Mouse (Mus musculus): Measurements from ENCODE around the gene Ccl1. TPM values are rescaled to one million over a fixed set of nuclear protein-coding genes. Genes with fewer than 3 reads are reported as not detected.

The Ccl1 gene
- total and polyA plus RNA-seq, 3 experiments: 95.3 to 153 (median 133) TPM

DNA sequence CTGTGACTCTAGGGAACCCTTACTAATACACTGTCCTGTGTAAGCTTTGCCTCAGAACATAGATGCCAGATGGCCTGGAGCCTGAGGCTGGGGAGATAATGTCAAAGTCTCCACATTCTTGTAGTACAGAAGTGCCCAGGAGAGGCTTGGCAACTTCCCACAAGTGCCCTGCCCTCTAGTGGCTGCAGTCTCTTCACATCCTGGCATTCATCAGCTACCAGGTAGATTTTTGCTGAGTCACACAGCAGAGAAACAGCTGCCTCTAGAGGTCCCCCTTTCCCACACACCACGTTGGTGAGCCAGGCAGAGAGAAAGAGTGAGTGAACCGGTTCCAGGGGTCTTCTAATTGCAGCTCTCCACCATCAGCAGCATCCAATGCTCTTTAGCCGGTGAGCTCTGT, 130.7 kb downstream of the Ccl1 start (continued):
- TF ChIP-seq TBP (conservative IDR thresholded peaks at IDR 0.05; ENCODE audit: low read depth, low read length) (no peak), NRF1 (IDR thresholded peaks at IDR 0.05; ENCODE audit: low read depth, low read length) (no peak), CTCF (conservative IDR thresholded peaks at IDR 0.05 in 1 of 2, IDR thresholded peaks at IDR 0.05 in 1 of 2; ENCODE audit: low read depth in 2 of 2, low read length in 2 of 2) (peak; percentile 92 to 99), MAZ (IDR thresholded peaks at IDR 0.05; ENCODE audit: low read depth, low read length) (no peak), KAT2A (IDR thresholded peaks at IDR 0.05; ENCODE audit: insufficient replicate concordance, low read length) (no peak), RCOR1 (conservative IDR thresholded peaks at IDR 0.05; ENCODE audit: low read depth, low read length) (no peak), JUND (conservative IDR thresholded peaks at IDR 0.05; ENCODE audit: low read depth, low read length) (no peak; the same call in 1 of the 2 replicates), SIN3A (IDR thresholded peaks at IDR 0.05; ENCODE audit: low read length) (peak; percentile 53; the same call in 1 of the 2 replicates), MEF2A (IDR thresholded peaks at IDR 0.05; ENCODE audit: borderline replicate concordance, low read depth, low read length) (peak; percentile 63; the same call in 1 of the 2 replicates), UBTF (IDR thresholded peaks at IDR 0.05; ENCODE audit: low read depth, low read length) (no peak), HCFC1 (IDR thresholded peaks at IDR 0.05; ENCODE audit: low read depth, low read length) (peak; percentile 45; the same call in 1 of the 2 replicates), ZNF384 (IDR thresholded peaks at IDR 0.05; ENCODE audit: low read depth, low read length) (no peak)

DNA sequence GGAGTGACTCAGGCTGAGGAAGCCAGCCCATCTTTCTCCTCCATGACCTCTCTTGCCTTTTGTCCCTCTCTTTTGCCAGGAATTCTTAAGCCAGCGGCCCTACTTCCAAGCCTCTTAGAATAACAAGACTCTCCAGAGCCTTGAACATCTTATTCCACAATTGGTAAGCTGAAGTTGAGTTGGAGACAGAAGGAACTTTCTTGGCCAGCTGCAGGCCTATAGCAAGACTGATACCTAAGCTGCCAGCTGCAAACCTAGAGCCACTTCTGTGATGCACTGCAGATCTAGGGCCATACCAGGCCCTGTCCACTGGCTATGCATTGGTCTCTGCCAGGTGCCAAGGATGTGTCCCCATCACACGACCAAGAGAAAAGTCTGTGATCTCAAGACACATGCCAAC, 132.0 kb downstream of the Ccl1 start:
- H3K9ac ChIP-seq (ENCODE audit: insufficient read depth, low read depth): no peak overlapping the region
- no peaks in the 10 kb centered on the region for H3K79me2 ChIP-seq (replicated peaks; ENCODE audit: control insufficient read depth, extremely low read depth, insufficient read depth, poor library complexity, severe bottlenecking)
- H3K4me1 ChIP-seq (ENCODE audit: control insufficient read depth in 1 of 2, insufficient read depth in 2 of 2): peaks cover 4 to 40% of the 10 kb centered on the region in 2 experiments; a peak in 2 of 4 replicates
- H3K27me3 ChIP-seq (replicated peaks): peaks cover 6% of the 10 kb centered on the region
- no peak overlapping the region for H3K4me2 ChIP-seq (ENCODE audit: insufficient read depth, low read depth, poor library complexity, severe bottlenecking)
- no peaks in the 10 kb centered on the region for H3K36me3 ChIP-seq (replicated peaks in 1 of 2; ENCODE audit: control insufficient read depth in 1 of 2, insufficient read depth in 1 of 2, low read length in 1 of 2)
- in situ Hi-C loops (cut with MboI; ENCODE audit: low pct_ligation_motif_present, low pct_unique_long_range_greater_than_20kb, low sequenced_read_pairs) (loop anchor here (10.0 kb wide), 1 partner anchor 99 kb away; no protein-coding TSS in a partner anchor), dilution Hi-C loops (cut with MboI; ENCODE audit: extremely low pct_ligation_motif_present, extremely low pct_unique_long_range_greater_than_20kb, low sequenced_read_pairs) (no loop called here)
- no peak overlapping the region for H3K27ac ChIP-seq (ENCODE audit: insufficient read depth, low read depth)
- H3K9me3 ChIP-seq (replicated peaks; ENCODE audit: low read length): peaks cover 4% of the 10 kb centered on the region
- no peak for DNase-seq (ENCODE audit: extremely low read depth)
- TF ChIP-seq KAT2A (IDR thresholded peaks at IDR 0.05; ENCODE audit: insufficient replicate concordance, low read length) (no peak), E2F4 (IDR thresholded peaks at IDR 0.05; ENCODE audit: insufficient replicate concordance, low read depth, low read length) (no peak), SIN3A (IDR thresholded peaks at IDR 0.05; ENCODE audit: low read length) (no peak), EP300 (IDR thresholded peaks at IDR 0.05; ENCODE audit: low read length) (no peak)
- H3K4me3 ChIP-seq (replicated peaks in 1 of 3; ENCODE audit: low read depth in 2 of 3, low read length in 2 of 3, poor library complexity in 1 of 3): no peak overlapping the region

DNA sequence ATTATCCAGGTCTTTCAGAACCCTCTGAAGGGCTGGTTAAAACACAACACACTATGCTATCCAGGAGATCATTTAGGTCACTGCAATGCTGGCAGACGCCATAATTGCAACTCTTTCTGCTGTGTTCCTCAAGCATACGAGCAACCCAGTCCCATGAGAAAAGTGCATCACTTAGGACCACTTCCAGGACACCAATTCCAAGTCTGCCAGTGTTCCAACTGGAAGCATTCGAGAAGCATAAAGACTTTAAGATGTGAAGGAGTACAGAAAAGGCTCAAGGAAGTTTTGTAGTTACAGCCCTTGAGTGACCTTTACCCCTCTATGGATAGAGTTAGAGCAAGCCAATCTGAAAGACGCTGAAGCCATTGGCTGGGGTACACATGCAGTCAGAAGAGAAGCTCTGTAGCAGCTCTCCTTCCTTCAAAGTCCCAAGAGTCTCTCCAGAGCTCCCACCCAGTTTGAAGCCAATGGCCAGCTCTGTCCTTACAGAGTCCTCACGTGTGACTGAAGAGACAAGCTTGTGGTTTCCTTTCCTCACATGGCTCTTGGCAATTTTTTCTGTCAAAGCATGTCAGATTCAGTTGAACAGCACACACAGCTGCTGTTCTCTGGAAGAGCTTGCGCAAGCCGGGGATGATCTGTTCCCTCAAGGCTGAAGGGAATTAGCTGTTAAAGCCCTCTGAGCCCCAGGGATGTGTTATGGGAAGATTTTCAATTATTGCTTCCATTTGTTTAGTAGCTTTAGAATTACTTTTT, 134.0 kb downstream of the Ccl1 start:
- Histone ChIP-seq H3K79me2 (replicated peaks; ENCODE audit: control insufficient read depth, extremely low read depth, insufficient read depth, poor library complexity, severe bottlenecking) (no peaks in the 10 kb centered on the region), H3K36me3 (replicated peaks in 1 of 2; ENCODE audit: control insufficient read depth in 1 of 2, insufficient read depth in 1 of 2, low read length in 1 of 2) (no peaks in the 10 kb centered on the region), H3K9me3 (replicated peaks; ENCODE audit: low read length) (peaks cover 4% of the 10 kb centered on the region), H3K4me1 (ENCODE audit: control insufficient read depth in 1 of 2, insufficient read depth in 2 of 2) (peaks cover 4 to 26% of the 10 kb centered on the region in 2 experiments; a peak in 2 of 4 replicates), H3K27me3 (replicated peaks) (peaks cover 10% of the 10 kb centered on the region), H3K4me2 (ENCODE audit: insufficient read depth, low read depth, poor library complexity, severe bottlenecking) (no peak overlapping the region), H3K4me3 (replicated peaks in 1 of 3; ENCODE audit: low read depth in 2 of 3, low read length in 2 of 3, poor library complexity in 1 of 3) (no peak overlapping the region), H3K9ac (ENCODE audit: insufficient read depth, low read depth) (no peak overlapping the region), H3K27ac (ENCODE audit: insufficient read depth, low read depth) (no peak overlapping the region)
- dilution Hi-C loops (cut with MboI; ENCODE audit: extremely low pct_ligation_motif_present, extremely low pct_unique_long_range_greater_than_20kb, low sequenced_read_pairs) (no loop called here), in situ Hi-C loops (cut with MboI; ENCODE audit: low pct_ligation_motif_present, low pct_unique_long_range_greater_than_20kb, low sequenced_read_pairs) (loop anchor here (10.0 kb wide), 1 partner anchor 97 kb away; no protein-coding TSS in a partner anchor)
- DNase-seq (ENCODE audit: extremely low read depth): no peak
- TF ChIP-seq POLR2AphosphoS2 (IDR thresholded peaks at IDR 0.05; ENCODE audit: low read depth, low read length): no peak
- TF ChIP-seq SIN3A (IDR thresholded peaks at IDR 0.05; ENCODE audit: low read length): no peak
- TF ChIP-seq ZC3H11A (IDR thresholded peaks at IDR 0.05; ENCODE audit: low read depth, low read length): no peak
- no peak for TF ChIP-seq BHLHE40 (IDR thresholded peaks at IDR 0.05; ENCODE audit: low read depth, low read length)
- TF ChIP-seq MYC (IDR thresholded peaks at IDR 0.05; ENCODE audit: low read depth, low read length): no peak
- TF ChIP-seq CHD2 (IDR thresholded peaks at IDR 0.05; ENCODE audit: low read length): no peak
- no peak for TF ChIP-seq TCF12 (IDR thresholded peaks at IDR 0.05; ENCODE audit: low read depth, low read length)
- TF ChIP-seq JUND (conservative IDR thresholded peaks at IDR 0.05; ENCODE audit: low read depth, low read length): no peak
- TF ChIP-seq NELFE (IDR thresholded peaks at IDR 0.05; ENCODE audit: low read depth, low read length): no peak

All from CH12.LX (cell line).